Mouse (Mus musculus): ENCODE measurements around the gene Pwp1. TPM values are rescaled to one million over a fixed set of nuclear protein-coding genes. Genes with fewer than 3 reads are reported as not detected.

Gene Pwp1
- total RNA-seq, 4 experiments from 2014 or later, result 20.1 to 23.7 (median 22.6) TPM

Other genes with a start within 250 kb of the Pwp1 start
- gene Prdm4, start 87.6 kb downstream of the Pwp1 start, total RNA-seq (2022), result 10 to 100 TPM; 12.5 to 17.8 (median 17.0) TPM
- gene Ascl4, start 98.2 kb downstream of the Pwp1 start, total RNA-seq (2022), result not detected
- 100 to 1,000 TPM; 128 to 142 (median 137) TPM for gene Rtcb, start 128.3 kb downstream of the Pwp1 start, total RNA-seq (2022)
- gene Bpifc, start 182.4 kb downstream of the Pwp1 start, total RNA-seq (2022), result under 1 TPM in 2 of 4 experiments, not detected in 2; 0.75 to 0.87 TPM
- gene Fbxo7, start 192.5 kb downstream of the Pwp1 start, total RNA-seq (2022), result 10 to 100 TPM; 25.6 to 36.4 (median 30.2) TPM